Mouse (Mus musculus) bone marrow, adult 2 months (tissue): ENCODE results near the gene Pts.

Experiments
- CTCF ChIP-seq: fragments of 200-500 bp; IDR thresholded peaks from 2 replicates; pipeline ENCODE4 v1.5.1; 2011; ENCODE audit warnings: low read length, control low read depth; ENCODE audit not compliant: control insufficient read depth, insufficient read depth
- POLR2A ChIP-seq: fragments of 200-500 bp; IDR thresholded peaks from 2 replicates; pipeline ENCODE4 v1.6.1; 2011; ENCODE audit warnings: low read depth, mild to moderate bottlenecking, control low read depth, low read length, borderline replicate concordance; ENCODE audit not compliant: control insufficient read depth

DNA sequence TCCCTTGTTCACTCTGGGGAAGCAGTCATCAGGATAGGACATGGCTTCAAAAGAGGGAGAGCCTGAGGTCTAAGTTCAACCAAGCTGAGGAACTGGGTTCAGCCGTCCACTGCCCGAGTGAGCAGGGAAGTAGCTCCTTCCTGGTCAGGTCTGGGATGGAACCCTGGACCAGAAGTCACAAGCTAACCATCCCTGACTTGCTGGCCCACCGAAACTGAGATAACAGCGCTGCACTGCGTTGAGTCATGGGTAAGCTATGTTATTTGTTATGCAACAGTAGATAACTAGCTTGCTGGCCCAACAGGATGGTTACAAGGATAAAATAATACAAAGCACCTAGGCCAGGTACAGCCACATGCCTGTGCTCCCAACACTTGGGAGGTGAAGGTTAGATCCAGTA is 13.1 kb downstream of the Pts start:
- no peak for TF ChIP-seq CTCF
- TF ChIP-seq POLR2A = no peak
